Mouse (Mus musculus): Measurements from ENCODE around the gene Samhd1. TPM values are rescaled to one million over a fixed set of nuclear protein-coding genes. Genes with fewer than 3 reads are reported as not detected.

Samhd1 gene
- polyA plus RNA-seq, 1 experiment: 5.4 TPM

- H3K27me3 ChIP-seq (ENCODE audit: control insufficient read depth, insufficient read depth, low read length): no peaks in the 10 kb centered on the region
- TF ChIP-seq CTCF (IDR thresholded peaks at IDR 0.05; ENCODE audit: control insufficient read depth, insufficient read depth, insufficient replicate concordance, low read depth, low read length): no peak
- TF ChIP-seq POLR2A (IDR thresholded peaks at IDR 0.05; ENCODE audit: control insufficient read depth, low read depth, low read length): no peak
- H3K4me1 ChIP-seq (ENCODE audit: control insufficient read depth, insufficient read depth, low read length): peaks cover 5% of the 10 kb centered on the region
- H3K36me3 ChIP-seq (ENCODE audit: control insufficient read depth, insufficient read depth, low read length): no peaks in the 10 kb centered on the region
- H3K4me3 ChIP-seq (ENCODE audit: control insufficient read depth, low read depth, low read length): no peak overlapping the region
- H3K27ac ChIP-seq (ENCODE audit: control insufficient read depth, insufficient read depth, low read depth, low read length): no peak overlapping the region
Measured at GRCm38 (mm10) chr2:157136176-157136575, 1.1 kb upstream of the Samhd1 start.

- H3K27ac ChIP-seq (ENCODE audit: control insufficient read depth, insufficient read depth, low read depth, low read length): peak overlapping the region; percentile 78
- H3K27me3 ChIP-seq (ENCODE audit: control insufficient read depth, insufficient read depth, low read length): no peaks in the 10 kb centered on the region
- no peak for TF ChIP-seq POLR2A (IDR thresholded peaks at IDR 0.05; ENCODE audit: control insufficient read depth, low read depth, low read length)
- TF ChIP-seq CTCF (IDR thresholded peaks at IDR 0.05; ENCODE audit: control insufficient read depth, insufficient read depth, insufficient replicate concordance, low read depth, low read length): no peak
- H3K4me1 ChIP-seq (ENCODE audit: control insufficient read depth, insufficient read depth, low read length): peaks cover 5% of the 10 kb centered on the region
- H3K36me3 ChIP-seq (ENCODE audit: control insufficient read depth, insufficient read depth, low read length): no peaks in the 10 kb centered on the region
- H3K4me3 ChIP-seq (ENCODE audit: control insufficient read depth, low read depth, low read length): peak overlapping the region; percentile 89; the same call in 1 of the 2 replicates
Measured at GRCm38 (mm10) chr2:157135529-157136120, 560 bp upstream of the Samhd1 start.

GRCm38 (mm10) chr2:157134479-157134931 lies 560 bp downstream of the Samhd1 start:
- Histone ChIP-seq H3K27me3 (ENCODE audit: control insufficient read depth, insufficient read depth, low read length) (no peaks in the 10 kb centered on the region), H3K27ac (ENCODE audit: control insufficient read depth, insufficient read depth, low read depth, low read length) (peak overlapping the region; percentile 1), H3K4me3 (ENCODE audit: control insufficient read depth, low read depth, low read length) (peak overlapping the region; percentile 89), H3K36me3 (ENCODE audit: control insufficient read depth, insufficient read depth, low read length) (no peaks in the 10 kb centered on the region), H3K4me1 (ENCODE audit: control insufficient read depth, insufficient read depth, low read length) (peaks cover 5% of the 10 kb centered on the region)
- TF ChIP-seq CTCF (IDR thresholded peaks at IDR 0.05; ENCODE audit: control insufficient read depth, insufficient read depth, insufficient replicate concordance, low read depth, low read length): no peak
- TF ChIP-seq POLR2A (IDR thresholded peaks at IDR 0.05; ENCODE audit: control insufficient read depth, low read depth, low read length): no peak

DNA sequence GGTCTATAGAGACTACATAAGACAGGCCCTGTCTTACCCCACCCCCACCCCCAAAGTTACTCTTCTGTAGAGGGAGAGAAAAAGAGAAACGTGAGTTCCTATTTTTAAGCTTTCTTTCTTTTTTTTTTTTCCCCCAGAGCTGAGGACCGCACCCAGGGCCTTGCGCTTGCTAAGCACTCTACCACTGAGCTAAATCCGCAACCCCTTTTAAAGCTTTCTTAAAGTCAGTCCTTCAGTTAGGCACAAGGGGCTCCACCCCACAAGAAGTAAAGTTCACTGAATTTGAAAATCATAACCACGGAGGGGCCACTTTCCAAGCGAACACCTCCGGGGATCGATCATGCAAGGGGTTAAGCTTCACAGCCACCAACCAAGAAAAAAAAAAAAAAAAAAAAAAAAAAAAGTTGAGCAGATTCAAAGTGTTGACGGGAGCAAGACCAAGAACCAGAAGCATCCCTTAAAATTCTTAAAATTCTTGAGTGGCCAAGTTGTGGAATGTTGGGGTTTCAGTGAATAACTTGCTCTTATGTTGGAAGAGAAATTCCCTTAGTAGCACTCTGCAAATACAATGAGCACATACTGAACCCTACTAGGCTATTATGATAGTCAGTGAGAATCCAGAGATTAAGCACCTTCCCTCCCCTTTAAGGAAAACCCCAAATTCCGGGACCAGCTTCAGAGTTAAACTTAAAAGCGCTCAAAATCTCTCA lies 1.1 kb downstream of the Samhd1 start:
- Histone ChIP-seq H3K27ac (ENCODE audit: control insufficient read depth, insufficient read depth, low read depth, low read length) (no peak overlapping the region), H3K4me3 (ENCODE audit: control insufficient read depth, low read depth, low read length) (peak overlapping the region; percentile 89), H3K36me3 (ENCODE audit: control insufficient read depth, insufficient read depth, low read length) (no peaks in the 10 kb centered on the region), H3K4me1 (ENCODE audit: control insufficient read depth, insufficient read depth, low read length) (peaks cover 5% of the 10 kb centered on the region), H3K27me3 (ENCODE audit: control insufficient read depth, insufficient read depth, low read length) (no peaks in the 10 kb centered on the region)
- no peak for TF ChIP-seq POLR2A (IDR thresholded peaks at IDR 0.05; ENCODE audit: control insufficient read depth, low read depth, low read length)
- no peak for TF ChIP-seq CTCF (IDR thresholded peaks at IDR 0.05; ENCODE audit: control insufficient read depth, insufficient read depth, insufficient replicate concordance, low read depth, low read length)

DNA sequence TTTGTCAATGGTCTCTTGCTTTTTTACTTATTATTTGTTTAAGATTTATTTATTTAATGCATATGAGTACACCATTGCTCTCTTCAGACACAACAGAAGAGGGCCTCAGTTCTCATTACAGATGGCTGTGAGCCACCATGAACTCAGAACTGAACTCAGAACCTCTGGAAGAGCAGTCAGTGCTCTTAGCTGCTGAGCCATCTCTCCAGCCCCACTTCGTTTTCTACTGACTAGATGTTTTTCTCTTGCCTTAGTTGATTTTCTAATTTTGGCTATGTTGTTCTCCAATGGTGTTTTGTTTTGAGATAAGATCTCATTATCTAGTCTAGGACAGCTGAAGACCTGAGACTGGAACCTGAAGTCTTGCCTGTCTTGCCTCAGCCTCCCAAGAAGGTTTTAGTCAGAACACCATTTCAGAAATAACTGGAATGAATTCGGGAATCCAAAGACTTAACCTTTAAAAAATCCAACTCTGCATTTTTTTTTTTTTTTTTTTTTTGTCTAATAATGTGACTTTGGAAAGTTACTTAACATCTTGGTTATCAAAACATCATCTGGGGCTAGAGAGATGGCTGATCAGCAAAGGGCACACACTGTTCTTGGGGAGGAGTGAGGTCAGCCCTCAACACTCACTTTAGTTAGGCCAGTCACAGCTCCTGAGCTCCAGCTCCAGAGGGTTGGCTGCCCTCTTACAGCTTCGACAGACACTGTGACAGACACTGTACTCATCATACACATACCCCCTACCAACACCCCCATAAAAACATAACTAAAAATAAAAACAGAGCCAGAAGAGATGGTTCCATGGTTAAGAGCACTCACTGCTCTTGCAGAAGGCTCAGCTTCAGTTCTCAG lies 2.2 kb downstream of the Samhd1 start:
- Histone ChIP-seq H3K4me1 (ENCODE audit: control insufficient read depth, insufficient read depth, low read length) (peaks cover 5% of the 10 kb centered on the region), H3K36me3 (ENCODE audit: control insufficient read depth, insufficient read depth, low read length) (no peaks in the 10 kb centered on the region), H3K27me3 (ENCODE audit: control insufficient read depth, insufficient read depth, low read length) (no peaks in the 10 kb centered on the region), H3K27ac (ENCODE audit: control insufficient read depth, insufficient read depth, low read depth, low read length) (no peak overlapping the region), H3K4me3 (ENCODE audit: control insufficient read depth, low read depth, low read length) (no peak overlapping the region)
- TF ChIP-seq POLR2A (IDR thresholded peaks at IDR 0.05; ENCODE audit: control insufficient read depth, low read depth, low read length) (no peak), CTCF (IDR thresholded peaks at IDR 0.05; ENCODE audit: control insufficient read depth, insufficient read depth, insufficient replicate concordance, low read depth, low read length) (no peak)

DNA sequence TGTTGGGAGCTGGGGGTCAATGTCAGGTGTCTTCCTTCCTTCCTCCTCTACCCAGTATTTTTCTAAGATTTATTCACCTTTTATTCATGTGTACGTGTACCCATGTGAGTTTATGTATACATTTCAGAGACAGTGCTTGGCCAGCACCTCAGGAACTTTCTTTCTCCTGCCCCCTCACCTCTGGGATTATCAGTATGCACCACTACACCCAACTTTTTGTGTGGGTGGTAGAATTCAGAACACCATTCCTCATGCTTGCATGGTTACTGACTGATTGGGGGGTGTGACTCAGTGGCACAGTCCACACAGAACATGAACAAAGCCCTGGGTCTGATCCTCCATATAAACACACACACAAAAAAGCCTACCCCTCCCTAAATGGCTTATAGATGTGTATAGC lies 3.0 kb downstream of the Samhd1 start:
- H3K27ac ChIP-seq (ENCODE audit: control insufficient read depth, insufficient read depth, low read depth, low read length): 0 out of 2 replicates have a peak overlapping the region, but pooled peaks have one; percentile 21
- H3K27me3 ChIP-seq (ENCODE audit: control insufficient read depth, insufficient read depth, low read length): no peaks in the 10 kb centered on the region
- no peaks in the 10 kb centered on the region for H3K36me3 ChIP-seq (ENCODE audit: control insufficient read depth, insufficient read depth, low read length)
- H3K4me3 ChIP-seq (ENCODE audit: control insufficient read depth, low read depth, low read length): no peak overlapping the region
- TF ChIP-seq CTCF (IDR thresholded peaks at IDR 0.05; ENCODE audit: control insufficient read depth, insufficient read depth, insufficient replicate concordance, low read depth, low read length): no peak
- H3K4me1 ChIP-seq (ENCODE audit: control insufficient read depth, insufficient read depth, low read length): peaks cover 5% of the 10 kb centered on the region
